Mouse (Mus musculus): Measurements from ENCODE around the gene Mctp2. TPM values are rescaled to one million over a fixed set of nuclear protein-coding genes. Genes with fewer than 3 reads are reported as not detected.

The Mctp2 gene
- total and polyA plus RNA-seq, 3 experiments: 0.11 TPM; not detected in 2

GRCm38 (mm10) chr7:72150799-72151708 is 155.4 kb downstream of the Mctp2 start:
- H3K9me3 ChIP-seq (replicated peaks): peaks cover 16% of the 10 kb centered on the region
- no peak for ATAC-seq (ENCODE audit: extremely low read depth, insufficient number of reproducible peaks, low FRiP score, poor library complexity, severe bottlenecking)
- TF ChIP-seq GATA2 (IDR thresholded peaks at IDR 0.05; ENCODE audit: borderline replicate concordance, low read depth, low read length) (no peak), CTCF (IDR thresholded peaks at IDR 0.05; ENCODE audit: low read depth, low read length) (no peak), TAL1 (conservative IDR thresholded peaks at IDR 0.05; ENCODE audit: low read depth, low read length) (no peak), POLR2AphosphoS5 (IDR thresholded peaks at IDR 0.05; ENCODE audit: insufficient replicate concordance, low read depth, low read length) (no peak), GATA1 (IDR thresholded peaks at IDR 0.05; ENCODE audit: borderline replicate concordance, low read length) (no peak)

GRCm38 (mm10) chr7:72149073-72149472 is 157.3 kb downstream of the Mctp2 start:
- Histone ChIP-seq H3K36me3 (replicated peaks) (no peaks in the 10 kb centered on the region), H3K27me3 (ENCODE audit: insufficient read depth, low read length) (no peaks in the 10 kb centered on the region), H3K4me1 (ENCODE audit: insufficient read depth, low read depth, low read length) (no peaks in the 10 kb centered on the region), H3K9me3 (replicated peaks) (peaks cover 19% of the 10 kb centered on the region), H3K4me3 (ENCODE audit: low read depth, low read length) (no peak overlapping the region)
- ATAC-seq (ENCODE audit: extremely low read depth, insufficient number of reproducible peaks, low FRiP score, poor library complexity, severe bottlenecking) (no peak), DNase-seq (ENCODE audit: low spot score) (no peak)
- TF ChIP-seq GATA2 (IDR thresholded peaks at IDR 0.05; ENCODE audit: borderline replicate concordance, low read depth, low read length) (no peak), TAL1 (conservative IDR thresholded peaks at IDR 0.05; ENCODE audit: low read depth, low read length) (no peak)

More at GRCm38 (mm10) chr7:72150799-72151708, 155.4 kb downstream of the Mctp2 start:
- no peaks in the 10 kb centered on the region for H3K27me3 ChIP-seq (ENCODE audit: insufficient read depth, low read length)
- DNase-seq (ENCODE audit: low spot score): no peak
- no peak overlapping the region for H3K4me3 ChIP-seq (ENCODE audit: low read depth, low read length)
- no peaks in the 10 kb centered on the region for H3K36me3 ChIP-seq (replicated peaks)
- no peaks in the 10 kb centered on the region for H3K4me1 ChIP-seq (ENCODE audit: insufficient read depth, low read depth, low read length)

- TF ChIP-seq GATA1 (IDR thresholded peaks at IDR 0.05; ENCODE audit: borderline replicate concordance, low read length) (no peak), POLR2AphosphoS5 (IDR thresholded peaks at IDR 0.05; ENCODE audit: insufficient replicate concordance, low read depth, low read length) (no peak), TAL1 (conservative IDR thresholded peaks at IDR 0.05; ENCODE audit: low read depth, low read length) (no peak), CTCF (IDR thresholded peaks at IDR 0.05; ENCODE audit: low read depth, low read length) (no peak), GATA2 (IDR thresholded peaks at IDR 0.05; ENCODE audit: borderline replicate concordance, low read depth, low read length) (no peak)
- DNase-seq (ENCODE audit: low spot score) (no peak), ATAC-seq (ENCODE audit: extremely low read depth, insufficient number of reproducible peaks, low FRiP score, poor library complexity, severe bottlenecking) (no peak)
Observed at GRCm38 (mm10) chr7:72146849-72147248, 159.6 kb downstream of the Mctp2 start.

GRCm38 (mm10) chr7:72145726-72146520 is 160.5 kb downstream of the Mctp2 start:
- H3K9me3 ChIP-seq (replicated peaks): peaks cover 16% of the 10 kb centered on the region
- no peak overlapping the region for H3K4me3 ChIP-seq (ENCODE audit: low read depth, low read length)
- no peaks in the 10 kb centered on the region for H3K27me3 ChIP-seq (ENCODE audit: insufficient read depth, low read length)
- TF ChIP-seq GATA2 (IDR thresholded peaks at IDR 0.05; ENCODE audit: borderline replicate concordance, low read depth, low read length): no peak
- TF ChIP-seq POLR2AphosphoS5 (IDR thresholded peaks at IDR 0.05; ENCODE audit: insufficient replicate concordance, low read depth, low read length): no peak
- TF ChIP-seq TAL1 (conservative IDR thresholded peaks at IDR 0.05; ENCODE audit: low read depth, low read length): no peak
- ATAC-seq (ENCODE audit: extremely low read depth, insufficient number of reproducible peaks, low FRiP score, poor library complexity, severe bottlenecking) (no peak), DNase-seq (ENCODE audit: low spot score) (no peak)
- H3K4me1 ChIP-seq (ENCODE audit: insufficient read depth, low read depth, low read length): no peaks in the 10 kb centered on the region
- no peaks in the 10 kb centered on the region for H3K36me3 ChIP-seq (replicated peaks)

More at GRCm38 (mm10) chr7:72146849-72147248, 159.6 kb downstream of the Mctp2 start:
- Histone ChIP-seq H3K36me3 (replicated peaks) (no peaks in the 10 kb centered on the region), H3K4me1 (ENCODE audit: insufficient read depth, low read depth, low read length) (no peaks in the 10 kb centered on the region), H3K4me3 (ENCODE audit: low read depth, low read length) (no peak overlapping the region), H3K27me3 (ENCODE audit: insufficient read depth, low read length) (no peaks in the 10 kb centered on the region), H3K9me3 (replicated peaks) (peaks cover 19% of the 10 kb centered on the region)

GRCm38 (mm10) chr7:72138701-72139100 is 167.7 kb downstream of the Mctp2 start:
- peaks cover 2% of the 10 kb centered on the region; the same call in 1 of the 2 replicates for H3K9me3 ChIP-seq (replicated peaks)
- no peak for TF ChIP-seq GATA2 (IDR thresholded peaks at IDR 0.05; ENCODE audit: borderline replicate concordance, low read depth, low read length)
- TF ChIP-seq TAL1 (conservative IDR thresholded peaks at IDR 0.05; ENCODE audit: low read depth, low read length): no peak
- TF ChIP-seq POLR2AphosphoS5 (IDR thresholded peaks at IDR 0.05; ENCODE audit: insufficient replicate concordance, low read depth, low read length): no peak
- TF ChIP-seq CTCF (IDR thresholded peaks at IDR 0.05; ENCODE audit: low read depth, low read length): no peak
- no peak for TF ChIP-seq GATA1 (IDR thresholded peaks at IDR 0.05; ENCODE audit: borderline replicate concordance, low read length)
- DNase-seq (ENCODE audit: low spot score): no peak
- H3K27me3 ChIP-seq (ENCODE audit: insufficient read depth, low read length): no peaks in the 10 kb centered on the region
- H3K4me1 ChIP-seq (ENCODE audit: insufficient read depth, low read depth, low read length): no peaks in the 10 kb centered on the region
- no peak for ATAC-seq (ENCODE audit: extremely low read depth, insufficient number of reproducible peaks, low FRiP score, poor library complexity, severe bottlenecking)
- no peak overlapping the region for H3K4me3 ChIP-seq (ENCODE audit: low read depth, low read length)
- no peaks in the 10 kb centered on the region for H3K36me3 ChIP-seq (replicated peaks)

- no peaks in the 10 kb centered on the region for H3K27me3 ChIP-seq (ENCODE audit: insufficient read depth, low read length)
- peaks cover 10% of the 10 kb centered on the region for H3K9me3 ChIP-seq (replicated peaks)
- no peaks in the 10 kb centered on the region for H3K4me1 ChIP-seq (ENCODE audit: insufficient read depth, low read depth, low read length)
- DNase-seq (ENCODE audit: low spot score) (no peak), ATAC-seq (ENCODE audit: extremely low read depth, insufficient number of reproducible peaks, low FRiP score, poor library complexity, severe bottlenecking) (no peak)
- H3K4me3 ChIP-seq (ENCODE audit: low read depth, low read length): no peak overlapping the region
- no peak for TF ChIP-seq TAL1 (conservative IDR thresholded peaks at IDR 0.05; ENCODE audit: low read depth, low read length)
- TF ChIP-seq GATA2 (IDR thresholded peaks at IDR 0.05; ENCODE audit: borderline replicate concordance, low read depth, low read length): no peak
- no peak for TF ChIP-seq POLR2AphosphoS5 (IDR thresholded peaks at IDR 0.05; ENCODE audit: insufficient replicate concordance, low read depth, low read length)
- no peak for TF ChIP-seq GATA1 (IDR thresholded peaks at IDR 0.05; ENCODE audit: borderline replicate concordance, low read length)
- TF ChIP-seq CTCF (IDR thresholded peaks at IDR 0.05; ENCODE audit: low read depth, low read length): no peak
- H3K36me3 ChIP-seq (replicated peaks): no peaks in the 10 kb centered on the region
Observed at GRCm38 (mm10) chr7:72120986-72121385, 185.4 kb downstream of the Mctp2 start.

Measured in G1E (cell line).